Mouse (Mus musculus): ENCODE results near the gene Prss27.

Prss27 gene

DNA sequence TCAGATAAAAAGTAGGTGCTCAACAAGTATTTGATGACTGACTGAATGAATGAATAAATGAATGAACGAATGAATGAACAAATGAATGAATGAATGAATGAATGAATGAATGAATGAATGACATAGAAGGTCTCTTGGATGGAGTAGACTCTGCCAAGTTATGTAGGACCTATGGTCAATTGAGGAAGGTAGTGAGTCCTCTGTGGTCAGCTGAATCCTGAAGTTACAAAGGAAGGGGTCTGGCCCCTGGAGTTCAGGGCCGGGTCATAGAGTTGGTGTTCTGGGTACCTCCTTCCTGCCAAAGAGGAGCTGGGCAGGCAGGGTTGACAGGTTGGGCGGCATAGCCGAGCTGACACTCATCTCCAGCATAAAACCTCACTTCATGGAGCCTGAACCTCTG lies at the start of gene Prss27:
Prss27 (plus strand) TSS at position 301 of the 400 bp plus-strand sequence.
- DNase-seq (ENCODE audit: low spot score), result no peak

GRCm38 (mm10) chr17:23989802-23990201 lies 48.1 kb upstream of the Prss27 start:
- DNase-seq (ENCODE audit: low spot score), result no peak

GRCm38 (mm10) chr17:23992789-23993553 lies 45.0 kb upstream of the Prss27 start:
- DNase-seq (ENCODE audit: low spot score), result no peak

DNA sequence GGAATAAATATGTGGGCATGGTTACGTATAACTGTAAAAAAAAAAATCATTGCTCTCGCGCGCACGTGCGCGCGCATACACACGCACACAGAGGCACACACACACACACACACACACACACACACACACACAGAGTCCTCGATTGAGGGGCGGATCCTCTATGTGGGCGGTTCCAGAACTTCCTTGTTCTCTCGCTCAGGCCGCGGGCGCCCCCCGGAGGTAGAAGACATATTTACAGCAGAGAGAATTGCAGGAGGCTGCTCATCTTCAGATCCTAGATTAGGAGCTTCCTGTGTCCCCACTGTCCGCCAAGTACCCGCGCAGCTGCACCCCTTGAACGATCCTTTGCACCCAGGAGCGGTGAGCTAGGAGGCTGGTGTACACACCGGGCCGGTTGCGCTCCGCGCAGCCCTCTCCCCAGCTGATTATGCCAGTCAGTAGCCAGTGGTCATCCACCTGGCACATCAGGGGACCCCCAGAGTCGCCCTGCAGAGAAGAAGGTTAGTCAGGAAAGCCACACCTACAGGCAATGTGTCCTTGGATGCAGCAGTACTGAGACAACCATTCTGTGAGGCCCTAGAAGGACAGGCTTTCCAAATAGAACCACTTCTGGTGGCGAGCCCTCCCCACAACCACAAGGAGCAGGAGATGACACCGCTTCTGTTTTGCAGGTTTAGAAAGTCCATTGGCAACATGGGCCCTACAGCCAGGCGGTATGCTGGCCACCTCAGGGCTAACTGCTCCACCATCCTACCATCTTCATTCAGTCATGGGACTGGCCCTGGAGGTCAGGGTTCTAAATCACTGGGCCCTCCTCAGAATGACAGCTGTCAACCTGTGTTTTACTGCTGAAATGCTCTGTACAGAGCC lies 44.1 kb upstream of the Prss27 start:
- DNase-seq (ENCODE audit: low spot score), result peak; percentile 80

- DNase-seq (ENCODE audit: low spot score), result no peak
Observed at GRCm38 (mm10) chr17:23994667-23995066, 43.3 kb upstream of the Prss27 start.

GRCm38 (mm10) chr17:23995421-23995820 lies 42.5 kb upstream of the Prss27 start:
- DNase-seq (ENCODE audit: low spot score), result no peak

GRCm38 (mm10) chr17:23997901-23998300 lies 40.0 kb upstream of the Prss27 start, which contains the start of gene Prss22:
Gene Prss22 (minus strand): TSS chr17:23998100.
- no peak for DNase-seq (ENCODE audit: low spot score)

GRCm38 (mm10) chr17:23998383-23998782 lies 39.6 kb upstream of the Prss27 start:
- DNase-seq (ENCODE audit: low spot score), result no peak

DNA sequence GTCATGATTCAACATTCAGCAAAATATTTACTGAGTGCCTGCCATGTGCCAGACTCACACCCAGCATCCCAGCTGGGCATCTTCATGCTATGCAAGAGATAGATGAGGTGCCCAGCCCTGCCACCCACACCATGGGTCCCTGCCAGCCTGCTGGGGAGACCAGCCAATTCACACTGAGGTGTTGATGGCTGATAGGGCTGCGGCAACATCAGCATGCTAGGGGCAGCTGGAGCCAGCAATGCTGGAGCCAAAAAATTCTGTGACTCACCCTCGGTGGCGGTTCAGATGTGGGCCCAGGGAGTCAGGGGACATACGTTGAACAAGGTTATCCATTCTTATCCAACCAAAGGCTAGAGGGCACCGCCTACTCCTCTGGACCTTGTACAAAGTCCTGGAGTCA lies 37.5 kb upstream of the Prss27 start:
- no peak for DNase-seq (ENCODE audit: low spot score)

GRCm38 (mm10) chr17:24004071-24004665 lies 33.8 kb upstream of the Prss27 start:
- no peak for DNase-seq (ENCODE audit: low spot score)

- no peak for DNase-seq (ENCODE audit: low spot score)
Observed at GRCm38 (mm10) chr17:24005049-24005448, 32.9 kb upstream of the Prss27 start.

- DNase-seq (ENCODE audit: low spot score), result no peak
Observed at GRCm38 (mm10) chr17:24006930-24007329, 31.0 kb upstream of the Prss27 start.

DNA sequence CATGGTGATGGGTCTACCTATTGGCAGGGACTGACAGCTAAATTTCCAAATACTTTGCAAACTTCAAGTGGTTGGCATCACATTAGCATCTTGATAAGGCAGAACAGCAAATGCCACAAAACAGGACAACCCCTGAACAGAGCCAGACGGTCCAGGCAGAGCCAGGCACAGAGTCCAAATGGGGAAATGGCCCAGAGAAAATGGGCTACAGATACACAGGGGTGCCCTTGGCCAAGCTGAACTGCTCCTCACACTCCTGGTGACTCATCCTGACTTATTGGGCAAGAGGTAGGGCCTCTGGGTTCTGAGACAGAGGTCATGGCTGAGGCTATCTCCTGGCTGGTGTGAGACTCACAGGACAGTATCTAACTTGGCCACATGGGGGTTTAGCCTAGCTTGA lies 30.6 kb upstream of the Prss27 start:
- no peak for DNase-seq (ENCODE audit: low spot score)

DNA sequence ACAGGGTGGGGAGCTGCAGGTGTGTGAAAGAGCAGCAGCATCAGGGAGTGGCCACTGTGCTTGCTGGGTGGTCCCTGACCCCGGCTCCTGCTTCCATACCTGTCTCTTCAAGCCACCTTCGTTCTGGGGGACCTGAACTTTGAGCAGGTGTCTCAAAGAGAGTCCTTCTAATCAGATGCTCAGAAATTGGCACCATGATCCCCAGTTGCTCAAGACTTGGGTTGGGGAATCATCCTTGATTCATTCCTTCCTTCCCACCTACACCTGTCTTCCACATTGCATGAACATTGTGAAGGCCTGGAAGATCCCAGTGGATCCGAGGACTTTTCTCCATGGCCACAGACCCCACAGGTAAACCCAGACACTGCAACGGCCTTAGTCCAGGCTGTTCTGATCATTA lies 29.8 kb upstream of the Prss27 start:
- no peak for DNase-seq (ENCODE audit: low spot score)

GRCm38 (mm10) chr17:24009617-24010016 lies 28.3 kb upstream of the Prss27 start:
- DNase-seq (ENCODE audit: low spot score), result no peak

GRCm38 (mm10) chr17:24012921-24013320 lies 25.0 kb upstream of the Prss27 start:
- DNase-seq (ENCODE audit: low spot score), result no peak

GRCm38 (mm10) chr17:24014433-24014965 lies 23.4 kb upstream of the Prss27 start:
- no peak for DNase-seq (ENCODE audit: low spot score)

GRCm38 (mm10) chr17:24015727-24016126 lies 22.2 kb upstream of the Prss27 start:
- DNase-seq (ENCODE audit: low spot score), result no peak

- no peak for DNase-seq (ENCODE audit: low spot score)
Observed at GRCm38 (mm10) chr17:24020696-24021095, 17.2 kb upstream of the Prss27 start.

DNA sequence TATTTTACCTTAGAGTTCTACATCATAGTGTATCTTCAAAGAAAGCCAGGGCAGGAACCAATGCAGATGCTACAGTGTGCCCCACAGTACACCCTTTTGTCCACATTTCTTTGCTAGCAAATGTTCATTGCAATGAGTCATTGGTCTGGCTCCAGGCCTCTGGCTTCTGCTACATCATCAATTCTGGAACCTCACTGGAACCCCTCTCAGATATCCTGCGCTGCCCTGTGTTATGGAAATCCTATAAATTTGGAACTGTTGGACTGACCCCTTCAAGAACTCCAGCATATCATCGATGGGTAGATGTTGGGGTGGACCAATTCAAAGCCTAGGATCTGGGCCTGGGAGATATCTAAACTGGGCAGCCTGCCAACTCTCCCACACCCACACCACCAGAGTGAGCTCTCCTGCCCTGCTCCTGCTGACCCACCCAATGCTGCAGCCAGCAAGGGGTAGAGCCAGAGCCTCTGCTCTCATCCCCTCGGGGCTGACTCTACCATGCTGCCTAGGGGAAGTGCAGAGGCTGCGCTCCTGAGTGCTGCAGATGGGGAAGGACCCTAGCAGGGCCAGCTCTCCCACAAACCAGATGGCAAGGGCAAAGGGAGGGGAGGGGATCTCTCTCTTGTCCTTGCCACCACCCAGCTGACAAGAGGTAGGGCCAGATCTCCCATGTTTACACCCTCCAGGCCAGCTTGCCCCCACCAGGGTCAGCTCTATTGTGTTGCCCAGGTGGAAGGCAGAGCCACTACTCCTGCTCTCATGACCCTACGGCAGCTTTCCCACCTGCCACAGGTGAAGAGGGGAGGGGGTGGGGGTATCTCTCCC lies 16.4 kb upstream of the Prss27 start:
- peak; percentile 23 for DNase-seq (ENCODE audit: low spot score)

- DNase-seq (ENCODE audit: low spot score), result no peak
Observed at GRCm38 (mm10) chr17:24029477-24029876, 8.5 kb upstream of the Prss27 start.

DNA sequence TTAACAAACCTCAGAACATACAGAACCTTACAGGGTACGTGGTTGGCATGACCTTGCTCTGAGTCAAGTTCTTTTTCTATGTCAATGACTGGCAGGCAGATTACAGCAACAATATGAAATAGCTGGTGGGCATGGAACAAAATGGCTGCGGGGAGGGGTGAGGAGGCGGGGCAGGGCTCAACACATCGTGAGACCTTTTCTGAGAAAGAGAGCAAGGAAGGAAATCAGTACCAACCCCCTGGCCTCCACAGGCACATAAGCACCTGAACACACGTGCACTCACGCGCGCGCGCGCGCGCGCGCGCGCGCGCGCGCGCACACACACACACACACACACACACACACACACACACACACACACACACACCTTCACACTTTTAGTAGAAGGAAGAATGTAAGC lies 7.4 kb upstream of the Prss27 start:
- no peak for DNase-seq (ENCODE audit: low spot score)
